Mouse (Mus musculus) spleen, adult 2 months (tissue): ENCODE results near the gene Kmt5b.

Source experiments
- CTCF ChIP-seq: fragments of 200-500 bp; IDR thresholded peaks from 2 replicates; pipeline ENCODE4 v1.5.1; 2011; ENCODE audit warnings: mild to moderate bottlenecking, inconsistent platforms; ENCODE audit not compliant: insufficient read depth, insufficient read length, insufficient replicate concordance; ENCODE audit errors: extremely low read depth
- POLR2A ChIP-seq: fragments of 200-500 bp; IDR thresholded peaks from 2 replicates; pipeline ENCODE4 v1.6.1; 2011; ENCODE audit warnings: low read depth, low read length, inconsistent platforms

DNA sequence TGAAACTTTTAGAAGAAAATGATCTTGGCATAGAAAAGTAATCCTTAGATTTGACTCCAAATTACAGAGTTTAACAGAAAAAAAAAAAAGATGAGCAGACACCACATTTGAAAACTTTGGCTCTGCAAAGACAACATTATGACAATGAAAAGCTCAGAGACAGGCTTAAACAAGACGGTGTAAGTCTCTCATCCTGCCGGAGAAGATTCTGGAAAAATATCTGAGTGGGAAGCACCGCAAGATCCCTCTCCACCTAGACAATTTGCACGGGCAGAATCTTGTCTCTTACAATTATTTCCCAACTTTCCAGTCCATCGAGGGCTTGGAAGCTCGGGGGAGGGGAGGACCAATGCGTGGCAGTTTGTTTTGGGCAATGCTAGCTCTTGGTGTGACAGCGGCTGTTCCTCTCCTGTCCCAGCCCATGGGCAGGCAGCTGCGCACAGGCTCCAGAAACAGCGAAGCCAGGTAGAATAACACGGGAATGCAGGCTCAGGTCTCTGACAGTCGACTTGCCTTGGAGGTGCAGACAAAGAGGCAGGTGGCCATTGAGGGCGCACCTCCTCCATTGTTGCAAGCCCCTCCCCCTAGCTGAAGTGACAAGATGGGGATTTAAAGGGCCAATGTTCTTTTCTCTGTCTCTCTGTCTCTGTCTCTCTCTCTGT, 23.2 kb upstream of the Kmt5b start:
- TF ChIP-seq POLR2A, result no peak
- TF ChIP-seq CTCF, result no peak
